Mouse (Mus musculus) midbrain, embryonic 13.5 days (tissue): ENCODE results near the gene Igf1r. TPM values are rescaled to one million over a fixed set of nuclear protein-coding genes. Genes with fewer than 3 reads are reported as not detected.

Source experiments
- ATAC-seq: fragments of 200-750 bp; cut with Nextera tagmentation; 2 replicates; pipeline ENCODE4 v1.8.0; 2017; ENCODE audit warnings: mild to moderate bottlenecking, moderate TSS enrichment, moderate library complexity
- H3K27ac ChIP-seq: fragments of 300-500 bp; sonication (generic); 2 replicates; pipeline ENCODE4 v1.5.1; 2015; ENCODE audit warnings: inconsistent platforms, mild to moderate bottlenecking, moderate library complexity
- H3K27me3 ChIP-seq: fragments of 300-500 bp; sonication (generic); 2 replicates; pipeline ENCODE4 v1.6.1; 2015; ENCODE audit warnings: mild to moderate bottlenecking, inconsistent platforms
- H3K36me3 ChIP-seq: fragments of 300-500 bp; sonication (generic); 2 replicates; pipeline ENCODE4 v1.6.1; 2015; ENCODE audit warnings: mild to moderate bottlenecking, inconsistent platforms
- H3K4me1 ChIP-seq: fragments of 300-500 bp; sonication (generic); replicated peaks from 2 replicates; pipeline ENCODE4 v1.6.1; 2015; ENCODE audit warnings: inconsistent platforms
- H3K4me2 ChIP-seq: fragments of 300-500 bp; sonication (generic); replicated peaks from 2 replicates; pipeline ENCODE4 v1.6.1; 2015; ENCODE audit warnings: moderate library complexity, mild to moderate bottlenecking, inconsistent platforms
- H3K4me3 ChIP-seq: fragments of 300-500 bp; sonication (generic); replicated peaks from 2 replicates; pipeline ENCODE4 v1.5.1; 2015; ENCODE audit warnings: mild to moderate bottlenecking, inconsistent platforms
- H3K9ac ChIP-seq: fragments of 300-500 bp; sonication (generic); replicated peaks from 2 replicates; pipeline ENCODE4 v1.6.1; 2015; ENCODE audit warnings: mild to moderate bottlenecking, inconsistent platforms
- H3K9me3 ChIP-seq: fragments of 300-500 bp; sonication (generic); 2 replicates; pipeline ENCODE4 v1.6.1; 2016; ENCODE audit warnings: mild to moderate bottlenecking, inconsistent platforms
- WGBS: fragments of 180-500 bp; shearing (Covaris S2); methylation state at CpG from one replicate; pipeline ENCODE4 v1.1.7; 2015; 5-methylcytosine and 5-hydroxymethylcytosine counted together
- polyA plus RNA-seq: library from polyadenylated mRNA; unstranded; fragments of >200 nt; fragmentation: Nextera tagmentation; extraction: Ambion mirVana; gene quantifications from 2 replicates; pipeline ENCODE4 v1.2.1, GENCODE M21; 2015

The Igf1r gene
- polyA plus RNA-seq, 1 experiment from 2014 or later: 31.4 TPM

DNA sequence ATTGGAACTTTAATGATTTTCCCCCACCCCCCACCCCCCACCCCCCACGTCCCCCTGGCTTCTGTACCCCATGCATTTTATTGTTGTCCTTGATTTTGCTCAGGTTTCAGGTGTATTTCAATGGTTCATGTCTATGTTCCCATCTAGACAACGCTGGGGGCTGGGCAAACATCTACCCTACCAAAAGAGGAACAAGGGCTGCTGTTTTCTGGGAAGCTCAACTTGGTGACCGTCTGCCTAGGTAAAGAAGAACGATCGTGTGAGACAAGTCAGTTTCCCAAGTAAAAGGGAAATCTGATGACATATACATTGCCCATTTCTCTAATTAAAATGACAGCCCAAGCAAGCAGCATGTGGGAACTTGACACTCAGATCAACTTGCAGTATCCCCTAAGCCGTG is 107.1 kb downstream of the Igf1r start:
- ATAC-seq: no peak
- no peak overlapping the region for H3K27ac ChIP-seq
- H3K36me3 ChIP-seq: no peaks in the 10 kb centered on the region
- H3K27me3 ChIP-seq: no peaks in the 10 kb centered on the region
- H3K4me1 ChIP-seq: peaks cover 44% of the 10 kb centered on the region
- 91% methylated on average over 6 of the region's 6 CpGs for WGBS
- no peak overlapping the region for H3K4me2 ChIP-seq
- no peaks in the 10 kb centered on the region for H3K9me3 ChIP-seq
- H3K4me3 ChIP-seq: no peak overlapping the region
- no peak overlapping the region for H3K9ac ChIP-seq

GRCm38 (mm10) chr7:68061434-68061833 is 108.8 kb downstream of the Igf1r start:
- no peak overlapping the region for H3K4me2 ChIP-seq
- peaks cover 49% of the 10 kb centered on the region for H3K4me1 ChIP-seq
- no peak overlapping the region for H3K4me3 ChIP-seq
- H3K9me3 ChIP-seq: no peaks in the 10 kb centered on the region
- H3K27me3 ChIP-seq: no peaks in the 10 kb centered on the region
- H3K27ac ChIP-seq: no peak overlapping the region
- 82% methylated on average over 9 of the region's 9 CpGs for WGBS
- no peaks in the 10 kb centered on the region for H3K36me3 ChIP-seq
- no peak for ATAC-seq
- no peak overlapping the region for H3K9ac ChIP-seq

DNA sequence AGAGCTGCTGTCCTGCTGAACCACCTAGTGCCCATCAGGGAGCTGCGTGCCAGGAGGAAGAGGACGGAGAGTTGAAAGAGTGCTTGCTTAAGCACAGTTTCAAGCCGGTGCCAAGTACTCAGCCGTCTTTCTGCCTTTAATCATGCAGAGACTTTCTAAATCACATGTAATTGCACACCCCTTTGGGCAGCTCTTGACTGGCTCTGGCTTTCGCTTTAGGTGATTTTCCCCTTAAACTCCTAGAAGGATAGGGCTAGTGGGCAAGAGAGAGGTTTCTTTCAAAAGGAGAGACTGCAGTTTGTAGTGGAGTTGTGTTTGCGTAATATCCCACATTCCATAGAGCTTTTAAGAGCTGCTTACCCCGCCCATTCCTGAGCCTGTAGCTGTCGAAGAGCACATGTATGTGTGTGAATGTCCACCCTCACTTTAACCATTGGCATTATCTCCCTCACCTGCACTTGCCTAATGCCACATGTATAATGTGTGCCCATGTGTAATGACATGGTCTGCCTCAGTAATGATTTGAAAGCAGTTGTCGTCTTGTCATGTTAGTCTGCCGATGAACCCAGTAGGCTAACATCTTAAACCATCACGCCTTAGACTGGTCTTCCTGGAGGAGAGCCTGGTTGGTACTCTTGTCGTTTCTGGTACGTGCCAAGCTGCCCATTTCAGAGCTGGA is 109.7 kb downstream of the Igf1r start:
- H3K4me3 ChIP-seq: no peak overlapping the region
- H3K27me3 ChIP-seq: no peaks in the 10 kb centered on the region
- WGBS: 78% methylated on average over 13 of the region's 13 CpGs
- H3K9ac ChIP-seq: no peak overlapping the region
- peaks cover 45% of the 10 kb centered on the region for H3K4me1 ChIP-seq
- H3K4me2 ChIP-seq: no peak overlapping the region
- no peaks in the 10 kb centered on the region for H3K9me3 ChIP-seq
- H3K27ac ChIP-seq: no peak overlapping the region
- no peak for ATAC-seq
- H3K36me3 ChIP-seq: no peaks in the 10 kb centered on the region

DNA sequence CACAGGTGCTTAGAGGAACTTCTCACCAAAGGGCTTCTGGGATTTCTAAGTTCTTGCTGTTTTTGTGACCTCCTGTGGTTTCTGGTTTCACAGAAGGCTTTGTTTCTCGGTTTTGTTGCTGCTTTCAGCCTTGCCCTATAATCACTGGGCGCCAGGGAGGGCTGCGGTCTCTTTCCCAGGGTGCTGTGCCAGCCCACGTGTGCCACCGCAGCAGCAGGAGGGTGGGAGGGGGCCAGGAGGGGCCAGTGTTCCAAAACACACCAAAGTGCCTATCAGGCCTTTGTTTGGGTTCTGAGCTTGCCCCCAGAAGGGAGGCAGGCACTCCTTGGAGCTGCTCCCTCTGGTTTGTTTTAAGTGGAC is 110.2 kb downstream of the Igf1r start:
- no peaks in the 10 kb centered on the region for H3K36me3 ChIP-seq
- no peak overlapping the region for H3K4me3 ChIP-seq
- 42% methylated on average over 5 of the region's 5 CpGs for WGBS
- H3K9ac ChIP-seq: no peak overlapping the region
- no peak for ATAC-seq
- H3K27ac ChIP-seq: no peak overlapping the region; the same call in 1 of the 2 replicates
- H3K4me1 ChIP-seq: peaks cover 44% of the 10 kb centered on the region
- H3K9me3 ChIP-seq: no peaks in the 10 kb centered on the region
- H3K4me2 ChIP-seq: no peak overlapping the region
- H3K27me3 ChIP-seq: no peaks in the 10 kb centered on the region

DNA sequence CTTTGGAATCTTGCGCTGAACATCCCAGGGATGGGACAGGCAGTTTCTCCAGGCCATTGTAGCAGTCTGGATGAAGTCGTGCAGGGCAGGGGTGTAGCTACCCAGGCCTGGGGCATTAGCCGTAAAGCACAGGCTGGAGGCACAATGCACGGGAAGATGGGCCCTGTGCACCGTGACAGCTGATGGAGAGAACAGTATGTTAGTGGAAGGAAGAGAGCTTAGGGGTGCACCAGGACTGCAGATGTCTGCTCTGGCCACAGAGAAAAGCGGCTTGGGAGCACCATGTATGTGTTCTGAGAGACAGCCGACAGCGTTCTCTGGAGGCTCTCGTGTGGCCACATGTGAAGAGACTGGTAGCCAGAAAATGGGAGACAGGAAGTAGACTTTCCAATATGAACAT is 111.1 kb downstream of the Igf1r start:
- H3K4me1 ChIP-seq: peaks cover 44% of the 10 kb centered on the region
- 82% methylated on average over 9 of the region's 9 CpGs for WGBS
- H3K27ac ChIP-seq: no peak overlapping the region
- no peak overlapping the region for H3K4me2 ChIP-seq
- no peak for ATAC-seq
- no peaks in the 10 kb centered on the region for H3K36me3 ChIP-seq
- H3K4me3 ChIP-seq: no peak overlapping the region
- no peak overlapping the region; the same call in 1 of the 2 replicates for H3K9ac ChIP-seq
- H3K9me3 ChIP-seq: no peaks in the 10 kb centered on the region
- H3K27me3 ChIP-seq: no peaks in the 10 kb centered on the region

DNA sequence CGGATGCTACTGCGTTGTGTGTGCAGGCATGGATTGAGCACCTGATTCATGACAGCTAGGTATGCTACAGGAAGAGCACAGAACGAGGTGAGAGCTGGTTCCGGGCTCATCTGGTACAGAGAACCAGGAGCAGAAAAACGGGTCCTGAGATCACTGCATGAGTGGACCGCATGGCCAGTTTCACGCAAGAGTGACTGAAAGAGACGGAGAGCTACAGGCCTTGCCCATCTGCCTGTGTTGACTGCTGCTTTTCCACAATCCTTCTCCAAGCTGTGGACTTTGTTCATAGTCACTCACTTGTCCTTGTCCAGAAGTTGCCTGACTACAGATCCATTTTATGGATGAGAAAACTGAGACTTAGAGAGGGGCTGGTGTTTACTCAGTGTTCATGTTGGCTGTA is 111.5 kb downstream of the Igf1r start:
- H3K4me1 ChIP-seq: peaks cover 45% of the 10 kb centered on the region
- no peaks in the 10 kb centered on the region for H3K36me3 ChIP-seq
- H3K9me3 ChIP-seq: no peaks in the 10 kb centered on the region
- H3K27ac ChIP-seq: 0 out of 2 replicates have a peak overlapping the region, but pooled peaks have one; percentile 0
- H3K4me3 ChIP-seq: no peak overlapping the region
- WGBS: 93% methylated on average over 8 of the region's 8 CpGs
- H3K4me2 ChIP-seq: no peak overlapping the region
- no peak; the same call in 1 of the 2 replicates for ATAC-seq
- no peaks in the 10 kb centered on the region for H3K27me3 ChIP-seq
- no peak overlapping the region for H3K9ac ChIP-seq

DNA sequence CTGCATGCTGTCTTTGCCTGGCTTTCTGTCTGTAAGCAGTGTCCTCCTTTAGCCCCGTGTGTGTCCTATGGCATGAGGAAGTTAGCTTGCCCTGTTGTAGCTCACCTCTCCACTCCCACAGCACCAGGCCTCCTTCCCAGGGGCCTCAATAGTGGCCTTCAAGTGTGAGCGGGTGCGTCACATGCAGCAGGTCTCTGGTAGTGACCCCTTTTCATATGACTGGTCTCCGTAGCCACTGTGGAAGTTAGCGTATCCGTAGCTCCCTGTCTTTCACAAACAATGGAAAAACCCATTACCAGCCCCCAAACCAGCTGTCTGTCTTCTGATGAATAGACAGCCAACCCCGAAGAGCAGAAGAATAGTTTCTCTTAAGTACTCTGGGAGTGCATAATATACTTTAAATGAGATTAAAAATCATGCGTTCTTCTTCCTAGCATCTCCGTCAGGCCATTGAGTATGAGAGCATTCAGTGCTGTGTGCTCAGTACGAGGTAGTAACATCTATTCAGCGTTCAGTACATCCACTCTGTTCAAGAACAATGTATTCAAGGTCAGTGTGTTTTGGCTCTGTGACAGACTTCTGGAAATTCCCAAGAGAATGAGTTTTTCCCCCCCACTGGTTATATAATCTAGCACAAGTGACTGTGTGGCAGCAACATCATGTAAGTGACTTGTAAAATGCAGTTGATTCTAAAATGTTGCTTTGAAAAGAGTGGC is 112.2 kb downstream of the Igf1r start:
- peak overlapping the region; percentile 0; the same call in 1 of the 2 replicates for H3K27ac ChIP-seq
- 22% methylated on average over 11 of the region's 11 CpGs for WGBS

GRCm38 (mm10) chr7:68065904-68066303 is 113.3 kb downstream of the Igf1r start:
- no peaks in the 10 kb centered on the region for H3K9me3 ChIP-seq
- ATAC-seq: no peak
- 93% methylated on average over 6 of the region's 6 CpGs for WGBS
- no peak overlapping the region for H3K27ac ChIP-seq
- no peaks in the 10 kb centered on the region for H3K27me3 ChIP-seq
- H3K36me3 ChIP-seq: no peaks in the 10 kb centered on the region
- H3K9ac ChIP-seq: no peak overlapping the region
- no peak overlapping the region for H3K4me3 ChIP-seq
- H3K4me1 ChIP-seq: peaks cover 60% of the 10 kb centered on the region
- H3K4me2 ChIP-seq: no peak overlapping the region

More for the DNA sequence above, 112.2 kb downstream of the Igf1r start:
- H3K9me3 ChIP-seq: no peaks in the 10 kb centered on the region
- H3K9ac ChIP-seq: no peak overlapping the region
- peaks cover 49% of the 10 kb centered on the region for H3K4me1 ChIP-seq
- H3K4me2 ChIP-seq: no peak overlapping the region
- no peak overlapping the region for H3K4me3 ChIP-seq
- no peaks in the 10 kb centered on the region for H3K27me3 ChIP-seq
- H3K36me3 ChIP-seq: no peaks in the 10 kb centered on the region
- ATAC-seq: peak; percentile 69

DNA sequence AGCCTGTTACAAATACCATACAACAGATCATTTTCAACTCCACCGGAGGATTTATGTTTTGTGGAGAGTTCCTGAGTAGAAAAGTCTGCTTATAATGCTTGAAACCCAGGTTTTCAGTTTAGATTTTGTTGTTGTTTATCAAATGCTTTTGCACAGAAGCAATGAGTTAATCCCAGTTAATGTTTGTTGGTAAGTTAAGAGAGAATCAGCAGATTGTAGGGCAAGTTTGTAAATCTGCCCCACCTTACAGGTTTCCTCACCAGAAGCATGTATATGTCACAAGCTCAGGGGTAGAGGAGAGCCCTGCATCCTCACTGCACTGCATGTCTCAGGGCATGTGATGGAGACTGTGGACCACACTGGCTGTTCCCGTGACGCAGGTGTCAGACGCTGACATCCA is 114.7 kb downstream of the Igf1r start:
- H3K4me2 ChIP-seq: no peak overlapping the region
- no peaks in the 10 kb centered on the region for H3K27me3 ChIP-seq
- no peak for ATAC-seq
- no peak overlapping the region for H3K4me3 ChIP-seq
- WGBS: 97% methylated on average over 4 of the region's 4 CpGs
- H3K9ac ChIP-seq: no peak overlapping the region
- no peaks in the 10 kb centered on the region for H3K9me3 ChIP-seq
- no peaks in the 10 kb centered on the region for H3K36me3 ChIP-seq
- peaks cover 55% of the 10 kb centered on the region for H3K4me1 ChIP-seq
- H3K27ac ChIP-seq: no peak overlapping the region

DNA sequence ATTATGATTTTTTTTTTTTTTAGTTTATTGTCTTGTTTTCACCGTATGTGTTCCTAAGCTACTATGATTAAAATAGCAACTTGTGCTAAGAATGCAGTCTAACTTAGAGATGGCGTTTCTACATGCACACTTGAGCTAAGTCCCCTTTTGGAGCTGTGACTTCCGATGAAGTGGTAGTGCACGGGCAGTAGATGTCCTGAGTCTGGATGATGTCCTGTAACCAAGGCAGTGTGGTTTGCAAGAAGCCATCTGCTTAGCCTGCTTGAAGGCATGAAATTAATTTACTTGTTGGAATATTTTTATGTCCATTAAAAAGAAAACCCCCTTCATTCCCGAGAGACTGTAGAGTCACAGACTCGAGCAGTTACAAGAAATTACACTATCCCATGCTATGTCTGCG is 116.7 kb downstream of the Igf1r start:
- Histone ChIP-seq H3K27me3 (no peaks in the 10 kb centered on the region), H3K4me3 (no peak overlapping the region), H3K4me1 (peaks cover 54% of the 10 kb centered on the region), H3K4me2 (no peak overlapping the region), H3K9me3 (no peaks in the 10 kb centered on the region), H3K9ac (no peak overlapping the region), H3K36me3 (no peaks in the 10 kb centered on the region), H3K27ac (no peak overlapping the region)
- 78% methylated on average over 7 of the region's 7 CpGs for WGBS
- ATAC-seq: no peak

- 50% methylated on average over 3 of the region's 3 CpGs for WGBS
- Histone ChIP-seq H3K4me3 (no peak overlapping the region), H3K27ac (no peak overlapping the region)
These were observed 117.4 kb downstream of the Igf1r start for GRCm38 (mm10) chr7:68070030-68070429.

DNA sequence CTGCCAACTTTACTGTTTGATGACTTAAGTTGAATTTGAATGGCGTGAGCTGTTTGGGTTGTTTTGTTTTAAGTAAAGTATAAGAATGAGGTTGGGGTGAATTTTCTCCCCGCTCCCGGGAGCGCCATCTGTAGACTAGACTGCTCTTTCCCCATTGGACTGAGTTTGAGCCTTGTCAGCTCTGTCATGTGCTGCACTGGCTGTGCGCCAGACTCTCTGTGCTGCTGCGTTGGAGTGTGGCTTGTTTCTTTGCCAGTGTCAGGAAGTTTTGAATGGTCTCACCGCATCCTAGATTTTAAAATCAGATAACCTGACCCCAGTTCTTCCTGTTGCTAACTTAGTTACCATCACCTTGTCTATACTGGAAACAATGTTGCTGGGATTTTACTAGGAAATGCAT is 118.0 kb downstream of the Igf1r start:
- H3K4me2 ChIP-seq: no peak overlapping the region
- no peaks in the 10 kb centered on the region for H3K27me3 ChIP-seq
- H3K4me3 ChIP-seq: no peak overlapping the region
- H3K27ac ChIP-seq: no peak overlapping the region
- 53% methylated on average over 7 of the region's 7 CpGs for WGBS
- ATAC-seq: peak; percentile 51; the same call in 1 of the 2 replicates
- no peaks in the 10 kb centered on the region for H3K9me3 ChIP-seq
- H3K4me1 ChIP-seq: peaks cover 47% of the 10 kb centered on the region
- no peaks in the 10 kb centered on the region for H3K36me3 ChIP-seq
- no peak overlapping the region for H3K9ac ChIP-seq

More at GRCm38 (mm10) chr7:68070030-68070429, 117.4 kb downstream of the Igf1r start:
- Histone ChIP-seq H3K9me3 (no peaks in the 10 kb centered on the region), H3K36me3 (no peaks in the 10 kb centered on the region), H3K4me1 (peaks cover 48% of the 10 kb centered on the region), H3K9ac (no peak overlapping the region), H3K4me2 (no peak overlapping the region), H3K27me3 (no peaks in the 10 kb centered on the region)
- ATAC-seq: no peak
